Mouse (Mus musculus) neural tube, embryonic 13.5 days (tissue): ENCODE measurements around the gene Pard3. TPM values are rescaled to one million over a fixed set of nuclear protein-coding genes. Genes with fewer than 3 reads are reported as not detected.

Experiments used
- ATAC-seq: fragments of 200-750 bp; cut with Nextera tagmentation; 2 replicates; pipeline ENCODE4 v1.8.0; 2017; ENCODE audit warnings: low read depth, mild to moderate bottlenecking, moderate TSS enrichment, moderate library complexity
- H3K27ac ChIP-seq: fragments of 300-500 bp; sonication (generic); replicated peaks from 2 replicates; pipeline ENCODE4 v1.5.1; 2015; ENCODE audit warnings: moderate library complexity, mild to moderate bottlenecking, inconsistent platforms
- H3K27me3 ChIP-seq: fragments of 300-500 bp; sonication (generic); 2 replicates; pipeline ENCODE4 v1.6.1; 2015; ENCODE audit warnings: mild to moderate bottlenecking, inconsistent platforms
- H3K36me3 ChIP-seq: fragments of 300-500 bp; sonication (generic); 2 replicates; pipeline ENCODE4 v1.6.1; 2015; ENCODE audit warnings: mild to moderate bottlenecking, inconsistent platforms
- H3K4me1 ChIP-seq: fragments of 300-500 bp; sonication (generic); replicated peaks from 2 replicates; pipeline ENCODE4 v1.6.1; 2015; ENCODE audit warnings: inconsistent platforms
- H3K4me2 ChIP-seq: fragments of 300-500 bp; sonication (generic); 2 replicates; pipeline ENCODE4 v1.6.1; 2015; ENCODE audit warnings: inconsistent platforms, mild to moderate bottlenecking, moderate library complexity
- H3K4me3 ChIP-seq: fragments of 300-500 bp; sonication (generic); 2 replicates; pipeline ENCODE4 v1.5.1; 2015; ENCODE audit warnings: mild to moderate bottlenecking, inconsistent platforms
- H3K9ac ChIP-seq: fragments of 300-500 bp; sonication (generic); 2 replicates; pipeline ENCODE4 v1.6.1; 2015; ENCODE audit warnings: moderate library complexity, mild to moderate bottlenecking, inconsistent platforms
- H3K9me3 ChIP-seq: fragments of 300-500 bp; sonication (generic); 2 replicates; pipeline ENCODE4 v1.6.1; 2016; ENCODE audit warnings: inconsistent platforms
- WGBS: fragments of 180-500 bp; shearing (Covaris S2); methylation state at CpG from one replicate; pipeline ENCODE4 v1.1.7; 2015; 5-methylcytosine and 5-hydroxymethylcytosine counted together
- polyA plus RNA-seq: library from polyadenylated mRNA; unstranded; fragments of >200 nt; fragmentation: Nextera tagmentation; extraction: Ambion mirVana; gene quantifications from 2 replicates; pipeline ENCODE4 v1.2.1, GENCODE M21; 2015

Pard3 gene
- polyA plus RNA-seq, 1 experiment from 2014 or later = 20.9 TPM

DNA sequence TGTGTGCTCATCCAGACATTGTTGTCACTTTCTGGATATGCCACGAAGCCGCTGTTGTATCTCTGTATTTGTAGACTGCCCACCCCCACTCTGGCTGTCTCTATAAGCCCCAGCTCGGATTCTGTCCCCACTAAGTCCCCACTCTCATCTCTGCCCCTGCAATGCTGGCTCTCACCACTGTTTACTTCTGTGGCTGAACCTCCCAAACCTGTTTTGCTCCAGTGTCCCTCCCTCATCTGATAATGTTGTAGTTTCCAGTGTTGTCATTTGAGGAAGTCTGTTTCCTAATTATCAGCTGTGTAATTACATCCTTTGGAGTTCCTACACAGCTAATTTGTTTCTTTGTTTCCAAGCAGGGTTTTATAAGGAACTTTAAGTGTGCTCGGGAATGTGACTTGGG, 81.4 kb downstream of the Pard3 start:
- Histone ChIP-seq H3K36me3 (no peaks in the 10 kb centered on the region), H3K4me3 (no peak overlapping the region), H3K27ac (no peak overlapping the region), H3K9me3 (no peaks in the 10 kb centered on the region), H3K4me2 (no peak overlapping the region), H3K4me1 (peaks cover 37% of the 10 kb centered on the region), H3K9ac (no peak overlapping the region), H3K27me3 (no peaks in the 10 kb centered on the region)
- no peak for ATAC-seq
- 53% methylated on average over 4 of the region's 4 CpGs for WGBS

DNA sequence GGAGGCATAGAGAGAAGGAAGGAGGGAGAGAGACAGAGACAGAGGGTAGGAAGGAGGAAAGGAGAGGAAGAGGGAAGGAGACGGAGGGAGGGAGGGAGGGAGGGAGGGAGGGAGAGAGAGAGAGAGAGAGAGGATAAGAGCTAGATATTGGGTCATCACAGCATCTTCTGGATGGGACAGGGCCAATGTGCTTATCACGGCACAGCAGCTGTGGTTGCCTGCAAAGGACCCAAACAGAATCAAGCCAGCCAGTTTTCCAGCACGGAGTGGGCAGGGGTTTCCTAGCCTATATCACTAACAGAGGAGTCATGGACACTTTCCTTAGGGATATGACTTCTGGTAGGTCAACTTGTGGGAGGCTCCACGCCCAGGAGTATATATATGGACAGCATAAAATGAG, 82.4 kb downstream of the Pard3 start:
- 59% methylated on average over 4 of the region's 4 CpGs for WGBS
- H3K4me1 ChIP-seq = peaks cover 37% of the 10 kb centered on the region
- H3K36me3 ChIP-seq = no peaks in the 10 kb centered on the region
- H3K27me3 ChIP-seq = no peaks in the 10 kb centered on the region
- no peak overlapping the region for H3K4me3 ChIP-seq
- H3K9ac ChIP-seq = no peak overlapping the region
- H3K4me2 ChIP-seq = no peak overlapping the region
- no peak overlapping the region for H3K27ac ChIP-seq
- ATAC-seq = no peak
- no peaks in the 10 kb centered on the region for H3K9me3 ChIP-seq

DNA sequence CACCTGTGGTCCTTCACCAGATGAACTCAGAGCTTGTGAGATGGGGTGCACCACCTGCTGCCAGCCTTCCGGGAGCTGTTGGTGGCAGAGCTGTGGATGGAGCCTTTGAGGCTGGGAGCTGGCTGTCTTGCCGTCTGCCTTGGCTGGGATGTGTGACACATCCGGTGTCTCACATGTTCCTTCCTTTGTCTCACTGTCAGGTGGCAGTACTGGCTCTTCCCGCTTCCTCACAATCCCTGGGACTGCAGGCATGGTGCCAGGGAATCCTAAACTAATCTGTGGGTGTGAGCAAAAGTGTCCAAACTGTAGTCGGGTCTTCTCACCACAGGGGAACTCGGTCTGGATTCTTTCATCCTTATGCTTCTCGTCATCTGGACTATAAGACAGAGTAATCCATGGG, 85.1 kb downstream of the Pard3 start:
- WGBS = 62% methylated on average over 7 of the region's 7 CpGs

DNA sequence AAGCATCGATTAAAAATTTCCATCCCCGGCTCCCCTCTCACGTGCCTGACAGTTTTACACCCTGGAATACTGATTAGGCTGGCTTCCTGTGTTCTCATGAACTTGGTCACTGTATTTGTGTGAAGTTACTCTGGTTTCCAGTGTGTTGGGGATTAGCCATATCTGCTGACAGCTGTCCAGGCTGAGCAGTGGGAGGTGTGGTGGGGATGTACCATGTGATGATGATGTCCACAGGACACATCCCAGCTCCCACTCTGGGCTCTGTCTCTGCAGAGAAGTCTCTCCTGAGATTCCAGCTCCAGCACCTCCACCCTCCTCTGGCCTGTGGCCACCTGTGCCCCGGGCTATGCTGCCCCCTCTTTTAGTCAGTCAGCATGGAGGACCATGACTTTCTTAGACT, 87.0 kb downstream of the Pard3 start:
- Histone ChIP-seq H3K4me3 (no peak overlapping the region), H3K9ac (no peak overlapping the region), H3K4me2 (no peak overlapping the region), H3K4me1 (peaks cover 17% of the 10 kb centered on the region), H3K36me3 (no peaks in the 10 kb centered on the region), H3K9me3 (no peaks in the 10 kb centered on the region), H3K27me3 (no peaks in the 10 kb centered on the region), H3K27ac (no peak overlapping the region)
- no peak for ATAC-seq
- 72% methylated on average over 4 of the region's 4 CpGs for WGBS

More for the DNA sequence above, 85.1 kb downstream of the Pard3 start:
- Histone ChIP-seq H3K9ac (no peak overlapping the region), H3K9me3 (no peaks in the 10 kb centered on the region), H3K27me3 (no peaks in the 10 kb centered on the region), H3K4me3 (no peak overlapping the region), H3K4me1 (peaks cover 33% of the 10 kb centered on the region), H3K27ac (no peak overlapping the region), H3K36me3 (no peaks in the 10 kb centered on the region), H3K4me2 (no peak overlapping the region)
- ATAC-seq = no peak

DNA sequence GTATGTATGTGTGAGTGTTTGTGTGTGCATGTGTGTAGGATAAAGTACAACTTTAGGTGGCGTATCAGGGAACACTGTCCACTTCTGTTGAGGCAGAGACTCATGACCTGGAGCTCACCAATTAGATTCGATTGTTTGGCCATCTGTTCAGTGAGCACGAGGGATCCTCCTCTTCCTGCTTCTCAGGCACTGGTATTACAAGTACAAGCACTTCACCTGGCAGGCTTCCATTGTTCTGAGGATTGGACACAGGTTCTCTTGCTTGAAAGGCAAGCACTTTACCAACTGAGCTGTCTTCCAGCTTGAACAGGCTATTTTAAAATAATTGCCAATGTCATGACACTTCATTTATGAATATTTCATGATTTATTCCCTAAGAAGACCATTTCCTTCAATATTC, 88.0 kb downstream of the Pard3 start:
- Histone ChIP-seq H3K4me3 (no peak overlapping the region), H3K27me3 (no peaks in the 10 kb centered on the region), H3K27ac (no peak overlapping the region), H3K9ac (no peak overlapping the region), H3K9me3 (no peaks in the 10 kb centered on the region), H3K4me2 (no peak overlapping the region), H3K36me3 (no peaks in the 10 kb centered on the region), H3K4me1 (peaks cover 10% of the 10 kb centered on the region)
- WGBS = 63% methylated on average over 3 of the region's 3 CpGs
- ATAC-seq = no peak

DNA sequence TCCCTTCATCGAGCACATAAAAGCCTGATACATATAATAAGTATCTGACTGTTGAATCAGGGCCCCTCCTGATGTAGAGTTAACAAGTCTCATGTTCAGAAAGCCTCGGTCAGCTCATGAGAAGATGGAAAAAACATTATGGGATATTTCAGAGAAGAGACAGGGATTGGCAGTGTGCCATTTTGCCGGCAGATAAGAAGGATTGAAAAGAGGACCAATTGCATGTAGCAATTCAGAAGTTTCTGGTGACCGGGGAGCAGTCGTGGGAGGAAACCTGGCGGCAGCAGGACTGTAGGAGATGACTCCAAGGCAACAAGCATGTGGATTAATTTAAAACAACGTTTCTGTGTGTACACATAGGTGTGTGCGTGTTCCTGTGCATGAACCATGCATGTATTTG, 93.4 kb downstream of the Pard3 start:
- no peak overlapping the region for H3K9ac ChIP-seq
- H3K27ac ChIP-seq = no peak overlapping the region
- H3K36me3 ChIP-seq = no peaks in the 10 kb centered on the region; the same call in 1 of the 2 replicates
- no peak overlapping the region for H3K4me2 ChIP-seq
- H3K9me3 ChIP-seq = no peaks in the 10 kb centered on the region
- WGBS = 74% methylated on average over 8 of the region's 8 CpGs
- H3K27me3 ChIP-seq = no peaks in the 10 kb centered on the region
- no peak overlapping the region for H3K4me3 ChIP-seq
- ATAC-seq = no peak
- H3K4me1 ChIP-seq = peaks cover 13% of the 10 kb centered on the region; the same call in 1 of the 2 replicates

DNA sequence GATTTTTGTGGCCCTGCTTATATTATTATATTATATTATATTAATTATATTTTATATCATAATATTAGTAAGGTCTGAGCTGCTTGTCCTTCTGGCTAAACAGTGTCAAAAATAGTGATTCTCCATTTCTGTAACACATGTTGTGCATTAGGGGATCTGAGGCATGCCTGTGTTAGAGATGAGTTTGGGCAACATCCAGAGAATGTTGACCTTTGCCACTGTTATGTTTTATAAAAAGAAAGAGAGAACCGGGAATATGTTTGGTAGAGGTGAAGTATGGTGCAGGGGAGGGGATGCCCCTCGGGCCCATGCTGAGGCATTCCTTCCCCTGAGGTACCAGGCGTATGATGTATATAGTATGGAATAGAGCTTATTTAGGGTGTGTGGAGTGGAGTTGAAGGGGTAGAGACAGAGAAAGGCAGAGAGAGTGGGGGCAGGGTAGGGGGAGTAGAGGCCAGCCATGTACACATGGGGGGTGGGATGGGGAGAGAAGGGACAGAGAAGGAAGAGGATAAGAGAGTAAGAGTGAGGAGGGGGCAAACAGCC, 95.8 kb downstream of the Pard3 start:
- ATAC-seq = no peak
- Histone ChIP-seq H3K4me1 (peaks cover 13% of the 10 kb centered on the region; the same call in 1 of the 2 replicates), H3K9me3 (no peaks in the 10 kb centered on the region), H3K4me3 (no peak overlapping the region), H3K27ac (no peak overlapping the region), H3K27me3 (no peaks in the 10 kb centered on the region), H3K4me2 (no peak overlapping the region), H3K9ac (no peak overlapping the region), H3K36me3 (no peaks in the 10 kb centered on the region; the same call in 1 of the 2 replicates)
- WGBS = 70% methylated on average over 3 of the region's 3 CpGs

DNA sequence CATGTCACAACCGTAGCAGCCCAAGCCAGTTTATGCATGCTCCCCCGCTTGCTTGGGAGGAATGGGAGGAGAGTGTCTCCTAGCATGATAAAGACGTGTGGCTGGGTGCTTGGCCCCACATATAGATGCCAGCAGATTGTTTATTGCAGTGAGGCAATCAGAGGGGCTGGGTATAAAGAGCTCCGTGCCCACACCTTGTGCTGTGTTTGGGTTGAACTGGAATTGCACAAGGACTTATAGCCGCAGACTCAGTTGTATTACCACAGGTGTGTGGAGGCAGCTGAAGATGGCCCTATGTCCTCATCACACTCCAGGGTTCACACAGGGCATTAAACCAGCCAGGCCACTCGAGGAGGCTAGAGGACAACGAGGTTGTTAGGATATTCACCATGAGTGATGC, 98.2 kb downstream of the Pard3 start:
- WGBS = 83% methylated on average over 7 of the region's 7 CpGs
- Histone ChIP-seq H3K27me3 (no peaks in the 10 kb centered on the region), H3K9me3 (no peaks in the 10 kb centered on the region), H3K36me3 (no peaks in the 10 kb centered on the region; the same call in 1 of the 2 replicates), H3K4me3 (no peak overlapping the region), H3K27ac (no peak overlapping the region), H3K9ac (no peak overlapping the region), H3K4me1 (peaks cover 13% of the 10 kb centered on the region; the same call in 1 of the 2 replicates), H3K4me2 (no peak overlapping the region)
- ATAC-seq = no peak

DNA sequence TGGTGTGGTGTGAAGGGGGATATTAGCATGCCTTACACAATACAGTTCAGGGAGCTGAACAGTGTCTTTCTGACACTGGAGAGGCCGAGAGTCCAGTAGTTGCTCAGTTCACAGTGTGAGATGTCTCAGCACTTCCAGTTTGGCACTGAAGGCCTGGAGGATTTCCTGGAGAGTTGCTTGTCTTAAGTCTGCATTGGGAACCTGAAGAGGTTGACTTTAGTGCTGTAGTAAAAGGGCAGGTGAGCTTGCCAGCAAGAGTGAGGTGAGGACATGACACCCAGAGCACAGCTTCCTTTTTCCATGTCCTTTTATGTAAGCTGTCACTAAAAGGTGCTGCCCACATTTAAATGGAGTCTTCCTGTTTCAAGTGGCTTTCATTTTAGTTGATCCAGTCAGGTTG, 99.1 kb downstream of the Pard3 start:
- 92% methylated on average over 1 of the region's 1 CpGs for WGBS
- Histone ChIP-seq H3K27ac (no peak overlapping the region), H3K9me3 (no peaks in the 10 kb centered on the region), H3K4me1 (peaks cover 13% of the 10 kb centered on the region; the same call in 1 of the 2 replicates), H3K4me3 (no peak overlapping the region), H3K36me3 (no peaks in the 10 kb centered on the region; the same call in 1 of the 2 replicates), H3K4me2 (no peak overlapping the region), H3K9ac (no peak overlapping the region), H3K27me3 (no peaks in the 10 kb centered on the region)
- no peak for ATAC-seq

DNA sequence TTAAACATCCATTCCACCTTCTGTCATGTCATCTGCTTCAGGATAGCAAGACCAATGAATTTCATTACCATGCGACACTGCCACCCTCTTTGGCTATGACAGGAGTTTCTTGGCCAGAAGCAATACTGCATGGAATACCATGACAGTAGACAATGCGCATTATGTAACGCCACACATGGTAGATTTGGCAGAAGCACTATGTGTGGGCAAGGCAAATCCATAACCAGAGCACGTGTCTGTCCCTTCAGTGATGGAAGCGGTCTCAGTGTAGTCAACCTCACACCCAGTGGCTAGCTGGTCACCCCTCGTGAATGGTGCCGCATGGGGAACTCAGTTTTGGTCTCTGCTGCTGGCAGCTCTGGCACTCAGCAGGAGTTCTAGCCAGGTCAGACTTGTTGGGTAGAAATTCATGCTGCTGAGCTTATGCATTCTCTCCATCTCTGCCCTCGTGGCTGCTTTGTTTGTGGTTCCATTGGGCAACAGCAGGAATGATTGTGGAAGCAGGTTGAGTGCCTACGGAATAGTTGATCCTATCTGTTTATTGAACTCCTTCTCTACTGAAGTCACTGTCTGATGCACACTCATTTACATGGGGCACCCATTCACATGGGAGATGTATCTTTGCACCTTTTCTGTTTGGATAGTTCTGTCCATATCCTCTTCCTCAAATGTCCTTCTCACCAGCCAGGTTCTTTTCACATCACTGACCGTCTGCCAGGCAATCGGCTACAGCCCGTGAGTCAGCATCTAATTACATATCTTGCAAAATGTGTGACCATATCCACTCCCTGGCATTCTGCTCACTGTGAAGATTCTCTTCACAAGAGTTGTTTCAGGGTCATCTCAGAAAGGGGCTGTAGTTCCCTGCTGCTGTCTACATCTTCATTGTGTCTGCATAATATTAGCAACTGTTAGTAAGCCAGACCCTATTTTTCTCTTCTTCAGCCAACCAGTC, 100.9 kb downstream of the Pard3 start:
- no peaks in the 10 kb centered on the region; the same call in 1 of the 2 replicates for H3K36me3 ChIP-seq
- peaks cover 11% of the 10 kb centered on the region; the same call in 1 of the 2 replicates for H3K4me1 ChIP-seq
- no peaks in the 10 kb centered on the region for H3K9me3 ChIP-seq
- no peak overlapping the region for H3K4me2 ChIP-seq
- no peak overlapping the region for H3K4me3 ChIP-seq
- H3K27me3 ChIP-seq = no peaks in the 10 kb centered on the region
- WGBS = 95% methylated on average over 12 of the region's 12 CpGs
- H3K9ac ChIP-seq = no peak overlapping the region
- H3K27ac ChIP-seq = no peak overlapping the region
- ATAC-seq = no peak

DNA sequence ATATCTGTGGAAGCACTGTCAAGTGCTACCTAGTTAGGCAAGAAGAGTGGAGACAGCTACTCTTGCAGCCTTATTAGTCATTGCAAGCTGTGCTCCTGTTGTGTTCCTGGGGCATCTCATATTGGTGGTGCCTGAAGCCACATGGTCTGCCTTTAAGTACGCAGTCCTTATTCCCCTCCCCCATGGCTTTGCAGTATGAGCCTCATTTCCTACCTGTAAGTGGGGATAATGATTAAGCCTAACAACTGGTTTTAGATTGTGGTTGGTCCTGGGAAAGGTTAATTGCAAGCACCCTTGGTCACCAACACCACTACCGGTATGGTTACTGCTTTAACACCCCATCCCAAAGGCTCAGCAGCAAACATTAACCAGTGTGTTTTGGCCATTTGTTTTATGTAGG, 104.8 kb downstream of the Pard3 start:
- no peak for ATAC-seq
- Histone ChIP-seq H3K4me1 (no peaks in the 10 kb centered on the region), H3K27ac (no peak overlapping the region), H3K4me2 (no peak overlapping the region), H3K27me3 (no peaks in the 10 kb centered on the region), H3K36me3 (no peaks in the 10 kb centered on the region), H3K4me3 (no peak overlapping the region), H3K9me3 (no peaks in the 10 kb centered on the region), H3K9ac (no peak overlapping the region)
- WGBS = 57% methylated on average over 2 of the region's 2 CpGs

DNA sequence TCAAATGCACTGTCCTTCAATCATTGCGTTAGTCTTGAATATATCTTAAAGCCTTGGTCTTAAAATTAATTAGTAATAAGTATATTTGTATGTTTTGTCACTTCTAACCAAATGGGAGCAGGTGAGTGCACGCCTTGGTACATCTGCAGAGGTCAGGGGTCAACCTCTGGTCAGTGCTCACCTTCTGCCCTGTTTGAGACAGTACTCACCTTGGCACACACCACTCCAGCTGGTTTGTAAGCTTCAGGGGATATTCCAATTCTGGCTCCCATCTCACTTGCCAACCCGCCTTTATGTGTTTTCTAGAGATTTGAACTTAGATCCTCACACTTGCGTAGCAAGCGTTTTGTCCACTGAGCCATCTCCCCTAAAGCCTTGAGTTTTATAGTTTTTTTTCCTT, 105.7 kb downstream of the Pard3 start:
- H3K27me3 ChIP-seq = no peaks in the 10 kb centered on the region
- H3K4me3 ChIP-seq = no peak overlapping the region
- no peak overlapping the region for H3K9ac ChIP-seq
- 96% methylated on average over 5 of the region's 5 CpGs for WGBS
- H3K9me3 ChIP-seq = no peaks in the 10 kb centered on the region
- no peak overlapping the region for H3K4me2 ChIP-seq
- H3K4me1 ChIP-seq = no peaks in the 10 kb centered on the region
- H3K27ac ChIP-seq = no peak overlapping the region
- no peaks in the 10 kb centered on the region for H3K36me3 ChIP-seq
- no peak for ATAC-seq
